Mouse (Mus musculus): Measurements from ENCODE around the gene Grpr. TPM values are rescaled to one million over a fixed set of nuclear protein-coding genes. Genes with fewer than 3 reads are reported as not detected.
A peak's percentile ranks its signal among the peaks of the same experiment; 100 is the strongest.

The Grpr gene
- total RNA-seq (2021), result 1 to 10 TPM; 4.0 to 4.1 TPM
- long read RNA-seq, experiment 1, result 0 reads
- long read RNA-seq, experiment 2, partial matches to known transcripts, result 1 of 2 reads
- long read RNA-seq, experiment 2, other reads (novel, unspliced or antisense), result 0 of 2 reads

- DNase-seq (ENCODE audit: low spot score in 2 of 2), result peak; percentile 23 to 31
These were observed at the start of gene Grpr for GRCm38 (mm10) chrX:163549666-163550065. Gene Grpr, minus strand, starts transcription at chrX:163549677.

- DNase-seq (ENCODE audit: low spot score in 2 of 2), result no peak
These were observed 11.0 kb upstream of the Grpr start for GRCm38 (mm10) chrX:163560521-163560920.

- DNase-seq (ENCODE audit: low spot score in 2 of 2), result no peak
These were observed 2.4 kb downstream of the Grpr start for GRCm38 (mm10) chrX:163547042-163547441.

- DNase-seq (ENCODE audit: low spot score in 2 of 2), result no peak
These were observed 16.6 kb downstream of the Grpr start for GRCm38 (mm10) chrX:163532836-163533235.

- DNase-seq (ENCODE audit: low spot score in 2 of 2), result no peak
These were observed 30.4 kb downstream of the Grpr start for GRCm38 (mm10) chrX:163518963-163519541.

- DNase-seq (ENCODE audit: low spot score in 2 of 2), result no peak
These were observed 37.7 kb downstream of the Grpr start for GRCm38 (mm10) chrX:163511766-163512165.

GRCm38 (mm10) chrX:163502088-163502487 is 47.4 kb downstream of the Grpr start:
- DNase-seq (ENCODE audit: low spot score in 2 of 2), result no peak

Other genes with a start within 250 kb of the Grpr start
- gene Rnf138rt1, start 211.7 kb upstream of the Grpr start, total RNA-seq (2021), result under 1 TPM; 0.58 to 0.70 TPM

Measured in adrenal gland, adult 18-20 months (tissue).